Mouse (Mus musculus) midbrain, embryonic 11.5 days (tissue): Measurements from ENCODE around the gene Mcat. TPM values are rescaled to one million over a fixed set of nuclear protein-coding genes. Genes with fewer than 3 reads are reported as not detected.

Experiments
- ATAC-seq: fragments of 200-750 bp; cut with Nextera tagmentation; 2 replicates; pipeline ENCODE4 v1.8.0; 2017; ENCODE audit warnings: moderate TSS enrichment, moderate library complexity; ENCODE audit not compliant: low FRiP score
- DNase-seq: peaks from one replicate; pipeline ENCODE4 v3.0.0; 2015; ENCODE audit warnings: low spot score; ENCODE audit errors: missing footprints
- H3K27ac ChIP-seq: fragments of 300-500 bp; sonication (generic); 2 replicates; pipeline ENCODE4 v1.5.1; 2014; ENCODE audit warnings: low read depth, low read length
- H3K27me3 ChIP-seq: fragments of 300-500 bp; sonication (generic); 2 replicates; pipeline ENCODE4 v1.6.1; 2014; ENCODE audit warnings: mild to moderate bottlenecking, low read length, moderate library complexity, mixed read lengths; ENCODE audit not compliant: control insufficient read depth, insufficient read depth
- H3K36me3 ChIP-seq: fragments of 300-500 bp; sonication (generic); 2 replicates; pipeline ENCODE4 v1.6.1; 2014; ENCODE audit warnings: mild to moderate bottlenecking, low read length, moderate library complexity, mixed read lengths; ENCODE audit not compliant: control insufficient read depth, insufficient read depth
- H3K4me1 ChIP-seq: fragments of 300-500 bp; sonication (generic); 2 replicates; pipeline ENCODE4 v1.6.1; 2014; ENCODE audit warnings: low read length; ENCODE audit not compliant: control insufficient read depth, insufficient read depth
- H3K4me2 ChIP-seq: fragments of 300-500 bp; sonication (generic); 2 replicates; pipeline ENCODE4 v1.6.1; 2014; ENCODE audit warnings: mild to moderate bottlenecking, moderate library complexity
- H3K4me3 ChIP-seq: fragments of 300-500 bp; sonication (generic); 2 replicates; pipeline ENCODE4 v1.5.1; 2014; ENCODE audit warnings: low read depth, low read length
- H3K9ac ChIP-seq: fragments of 300-500 bp; sonication (generic); 2 replicates; pipeline ENCODE4 v1.6.1; 2014; ENCODE audit warnings: low read length
- H3K9me3 ChIP-seq: fragments of 300-500 bp; sonication (generic); 2 replicates; pipeline ENCODE4 v1.6.1; 2016; ENCODE audit warnings: low read length; ENCODE audit not compliant: control insufficient read depth
- WGBS: fragments of 180-500 bp; shearing (Covaris S2); extraction: QIAGEN DNeasy Blood & Tissue Kit; methylation state at CpG from one replicate; pipeline ENCODE4 v1.1.7; 2014; 5-methylcytosine and 5-hydroxymethylcytosine counted together
- polyA plus RNA-seq: library from polyadenylated mRNA; unstranded; fragments of >200 nt; fragmentation: Nextera tagmentation; extraction: Ambion mirVana; gene quantifications from 2 replicates; pipeline ENCODE4 v1.2.1, GENCODE M21; 2014

The Mcat gene
- polyA plus RNA-seq, 1 experiment from 2014 or later, result 36.6 TPM

DNA sequence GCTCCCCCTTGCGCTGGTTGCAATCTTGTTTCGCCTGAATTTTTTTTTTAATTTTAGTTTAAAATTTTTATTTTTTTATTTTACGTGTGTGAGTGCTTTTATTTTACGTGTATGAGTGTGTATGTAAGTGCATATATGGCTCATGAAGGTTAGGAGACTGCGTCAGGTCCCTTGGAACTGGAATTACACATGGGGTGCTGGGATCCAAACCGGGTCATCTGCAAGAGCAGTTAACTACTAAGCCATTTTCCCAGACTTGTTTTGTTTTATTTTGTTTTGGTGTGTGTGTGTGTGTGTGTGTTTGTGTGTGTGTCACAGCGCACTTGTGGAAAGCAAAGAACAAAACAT lies 31.8 kb upstream of the Mcat start:
- ATAC-seq, result peak; percentile 31; the same call in 1 of the 2 replicates
- H3K4me1 ChIP-seq, result peaks cover 14% of the 10 kb centered on the region
- DNase-seq, result no peak
- no peak overlapping the region for H3K27ac ChIP-seq
- peak overlapping the region; percentile 74 for H3K4me3 ChIP-seq
- peak overlapping the region; percentile 20; the same call in 1 of the 2 replicates for H3K9ac ChIP-seq
- 40% methylated on average over 7 of the region's 7 CpGs for WGBS
- no peaks in the 10 kb centered on the region for H3K9me3 ChIP-seq
- H3K27me3 ChIP-seq, result no peaks in the 10 kb centered on the region
- peak overlapping the region; percentile 85 for H3K4me2 ChIP-seq
- no peaks in the 10 kb centered on the region for H3K36me3 ChIP-seq

DNA sequence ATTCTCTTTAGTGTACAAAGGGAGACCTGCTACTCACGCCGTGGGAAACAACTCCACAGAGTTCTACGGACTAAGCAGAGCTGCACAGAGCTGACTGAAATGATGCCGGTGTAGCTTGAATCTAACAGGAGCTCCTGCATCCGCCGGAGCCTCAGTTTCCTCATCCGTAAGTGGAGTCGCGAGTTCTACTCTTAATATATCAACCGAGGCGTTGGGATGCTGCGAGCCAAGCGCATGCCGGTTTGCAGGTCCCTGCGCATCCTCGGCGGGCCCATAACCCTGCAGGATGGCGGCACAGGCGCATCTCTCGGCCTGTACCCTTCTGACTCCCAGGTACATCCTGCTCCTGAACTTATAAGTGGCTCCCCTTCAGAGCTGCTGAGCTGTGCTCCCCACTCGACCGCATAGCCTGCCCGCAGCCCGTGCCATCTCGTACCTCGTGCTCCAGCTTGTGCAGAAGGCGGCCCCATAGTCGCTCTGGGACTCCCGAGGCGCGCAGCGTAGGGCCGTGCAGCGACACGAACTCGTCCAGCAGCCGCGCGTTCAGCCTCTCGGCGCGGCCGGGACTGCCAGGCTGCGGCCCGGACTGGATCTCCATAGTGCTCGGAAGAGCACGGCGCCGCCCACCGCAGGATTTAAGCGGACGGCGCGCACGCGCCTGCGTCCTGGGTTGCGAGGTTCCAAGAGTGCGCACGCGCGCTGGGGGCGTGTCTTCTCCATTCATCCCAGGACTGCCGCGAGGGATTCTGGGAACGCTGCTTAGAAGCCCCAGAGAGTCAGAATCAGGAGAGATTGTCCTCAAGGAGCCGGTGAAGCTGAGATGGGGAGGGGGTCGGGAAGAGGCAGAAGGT lies 31.2 kb upstream of the Mcat start, which contains the start of gene Ttll12:
Gene Ttll12 (minus strand): TSS at position 645 of the 851 bp plus-strand sequence.
- Histone ChIP-seq H3K27ac (no peak within 1 kb of the TSS), H3K4me3 (peak within 1 kb of the TSS; percentile 74), H3K4me2 (peak within 1 kb of the TSS; percentile 85), H3K27me3 (no peaks in the 10 kb centered on the region), H3K9me3 (no peaks in the 10 kb centered on the region), H3K9ac (peak within 1 kb of the TSS; percentile 79), H3K36me3 (no peaks in the 10 kb centered on the region), H3K4me1 (peaks cover 14% of the 10 kb centered on the region)
- ATAC-seq (peak; percentile 95), DNase-seq (peak; percentile 100)
- WGBS, result under 1% methylated on average over 68 of the region's 68 CpGs

DNA sequence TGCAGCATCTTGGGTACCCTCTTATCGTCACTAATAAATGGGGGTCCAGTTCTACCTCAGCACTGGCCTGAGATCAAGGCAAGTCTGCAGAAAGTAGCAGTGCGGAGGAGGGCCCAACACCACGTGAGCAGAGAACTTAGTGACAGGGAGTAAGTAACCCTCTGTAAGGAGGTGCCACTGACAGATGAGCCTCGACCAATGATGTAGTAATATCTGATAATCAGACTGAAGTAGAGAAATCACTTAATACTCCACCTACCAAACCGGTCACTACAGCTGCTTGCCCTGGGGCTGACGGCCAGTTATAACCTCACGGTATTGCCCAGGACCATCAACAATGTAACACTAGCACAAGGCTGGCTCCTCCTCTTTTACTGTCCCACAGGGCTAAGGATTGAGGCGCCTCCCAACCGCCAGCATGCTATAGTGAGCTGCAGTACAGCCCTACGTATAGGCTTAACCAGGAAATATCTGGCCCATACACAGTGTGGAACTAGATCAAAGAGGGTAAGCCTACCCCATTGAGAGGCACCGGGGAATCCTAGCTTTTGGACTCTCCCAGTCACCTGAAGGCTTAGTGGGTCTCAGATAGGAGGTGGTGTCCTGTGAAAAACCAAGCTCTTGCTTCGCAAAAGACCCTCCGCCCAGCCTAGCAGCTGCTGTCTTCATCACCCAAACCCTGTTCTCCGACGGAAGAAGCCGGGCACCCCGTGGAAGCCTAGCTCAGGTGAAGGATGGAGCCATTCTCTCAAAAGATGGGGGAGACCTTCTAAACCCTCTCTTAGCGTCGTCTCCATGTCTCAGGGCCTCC lies 30.3 kb upstream of the Mcat start:
- DNase-seq, result peak; percentile 91
- 13% methylated on average over 19 of the region's 19 CpGs for WGBS

DNA sequence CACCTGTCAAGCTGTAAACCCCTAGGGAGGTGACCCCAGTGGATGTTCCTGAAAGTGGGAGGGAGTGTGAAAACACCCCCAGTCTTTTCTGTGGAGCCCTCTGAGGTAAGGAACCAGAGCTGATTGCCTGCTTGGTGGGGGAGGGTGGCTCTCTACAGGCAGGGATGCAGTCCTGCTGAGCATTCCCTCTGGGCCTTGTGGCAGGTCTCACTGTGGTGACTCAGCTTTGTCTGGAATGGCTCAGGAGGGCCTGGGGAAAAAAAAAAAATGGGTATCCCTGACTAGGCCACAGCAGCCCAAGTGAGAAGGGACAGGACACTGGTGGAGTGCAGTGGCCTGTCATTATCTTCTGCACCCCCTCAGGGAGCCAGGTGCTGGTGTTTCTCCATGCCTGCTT lies 29.6 kb upstream of the Mcat start:
- peaks cover 14% of the 10 kb centered on the region for H3K4me1 ChIP-seq
- ATAC-seq (no peak), DNase-seq (no peak)
- H3K27ac ChIP-seq, result no peak overlapping the region
- peak overlapping the region; percentile 85 for H3K4me2 ChIP-seq
- H3K4me3 ChIP-seq, result no peak overlapping the region
- peak overlapping the region; percentile 79; the same call in 1 of the 2 replicates for H3K9ac ChIP-seq
- no peaks in the 10 kb centered on the region for H3K36me3 ChIP-seq
- no peaks in the 10 kb centered on the region for H3K9me3 ChIP-seq
- no peaks in the 10 kb centered on the region for H3K27me3 ChIP-seq

More for the DNA sequence above, 30.3 kb upstream of the Mcat start:
- Histone ChIP-seq H3K4me2 (peak overlapping the region; percentile 85), H3K27ac (no peak overlapping the region), H3K4me1 (peaks cover 14% of the 10 kb centered on the region), H3K9ac (peak overlapping the region; percentile 79), H3K4me3 (peak overlapping the region; percentile 74), H3K36me3 (no peaks in the 10 kb centered on the region), H3K27me3 (no peaks in the 10 kb centered on the region), H3K9me3 (no peaks in the 10 kb centered on the region)
- ATAC-seq, result peak; percentile 64

DNA sequence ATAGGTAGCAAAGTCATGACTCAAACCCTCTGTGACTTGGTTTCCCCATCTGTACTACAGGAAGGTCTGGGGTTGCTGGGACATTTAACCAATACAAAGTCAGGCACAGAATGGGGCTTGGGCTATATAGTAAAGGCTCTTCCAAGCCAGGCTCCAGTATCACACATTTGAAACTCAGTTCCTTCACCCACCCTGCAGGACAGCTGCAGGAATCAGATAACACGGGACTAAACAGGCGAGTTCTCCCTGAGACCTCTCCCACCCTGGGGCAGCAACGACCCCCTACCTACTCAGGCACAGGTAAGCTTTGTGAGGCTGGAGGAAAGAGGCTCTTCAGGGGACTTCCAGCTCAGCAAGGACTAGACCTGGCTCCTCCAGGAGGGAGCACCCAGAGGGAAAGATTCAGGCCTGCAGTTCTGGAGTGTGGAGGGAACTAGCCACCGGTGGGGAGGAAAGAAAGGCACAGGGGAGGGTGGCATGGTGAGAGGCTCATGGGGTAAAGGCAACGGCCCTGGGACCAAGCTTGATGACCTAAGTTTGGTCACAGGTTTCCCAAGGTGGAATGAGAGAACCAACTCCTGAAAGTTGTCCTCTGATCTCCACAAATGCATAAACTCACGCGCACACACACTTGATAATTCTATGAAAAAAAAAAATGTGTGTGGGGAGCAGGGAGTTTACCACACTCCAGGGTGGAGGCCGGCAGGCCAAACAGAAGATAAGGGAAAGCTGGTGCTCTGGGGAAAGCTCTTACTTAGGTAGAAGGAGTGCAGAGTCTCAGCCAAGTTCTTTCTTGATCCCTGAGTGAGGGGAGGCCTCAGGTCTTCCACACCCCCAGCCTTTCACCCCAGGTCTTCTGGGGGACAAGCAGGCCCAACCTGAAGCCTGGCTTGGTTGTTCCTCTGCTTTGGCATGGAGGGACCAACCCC lies 28.9 kb upstream of the Mcat start:
- Histone ChIP-seq H3K9ac (0 out of 2 replicates have a peak overlapping the region, but pooled peaks have one; percentile 14), H3K27ac (no peak overlapping the region), H3K36me3 (no peaks in the 10 kb centered on the region; the same call in 1 of the 2 replicates), H3K27me3 (no peaks in the 10 kb centered on the region), H3K4me3 (no peak overlapping the region), H3K4me1 (peaks cover 14% of the 10 kb centered on the region), H3K4me2 (peak overlapping the region; percentile 85; the same call in 1 of the 2 replicates), H3K9me3 (no peaks in the 10 kb centered on the region)
- 83% methylated on average over 8 of the region's 8 CpGs for WGBS
- DNase-seq (no peak), ATAC-seq (no peak)

DNA sequence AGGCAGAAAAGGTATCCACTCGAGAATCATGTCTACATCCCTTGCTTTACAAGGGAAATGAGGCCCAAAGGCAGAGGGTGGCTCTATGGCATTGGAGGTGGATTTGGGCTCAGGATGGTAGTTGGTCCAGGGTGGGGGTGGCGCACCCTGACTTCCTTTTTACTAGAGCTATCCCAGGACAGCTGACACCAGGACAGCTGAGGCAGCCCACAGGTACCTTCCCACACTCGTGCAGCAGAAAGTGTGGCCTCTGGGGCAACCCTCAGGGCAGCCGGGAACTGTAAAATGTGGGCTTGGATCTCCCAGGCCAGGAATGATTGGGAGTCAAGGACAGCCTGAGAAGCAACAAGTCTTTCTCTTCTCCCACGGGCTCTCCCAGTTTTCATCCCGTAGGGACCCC lies 28.2 kb upstream of the Mcat start:
- H3K4me1 ChIP-seq, result peaks cover 14% of the 10 kb centered on the region
- no peaks in the 10 kb centered on the region; the same call in 1 of the 2 replicates for H3K9me3 ChIP-seq
- no peak overlapping the region for H3K4me3 ChIP-seq
- ATAC-seq (no peak), DNase-seq (no peak)
- H3K27me3 ChIP-seq, result no peaks in the 10 kb centered on the region
- no peak overlapping the region for H3K9ac ChIP-seq
- no peak overlapping the region for H3K27ac ChIP-seq
- H3K4me2 ChIP-seq, result no peak overlapping the region
- H3K36me3 ChIP-seq, result peaks cover 5% of the 10 kb centered on the region
- 93% methylated on average over 6 of the region's 6 CpGs for WGBS

DNA sequence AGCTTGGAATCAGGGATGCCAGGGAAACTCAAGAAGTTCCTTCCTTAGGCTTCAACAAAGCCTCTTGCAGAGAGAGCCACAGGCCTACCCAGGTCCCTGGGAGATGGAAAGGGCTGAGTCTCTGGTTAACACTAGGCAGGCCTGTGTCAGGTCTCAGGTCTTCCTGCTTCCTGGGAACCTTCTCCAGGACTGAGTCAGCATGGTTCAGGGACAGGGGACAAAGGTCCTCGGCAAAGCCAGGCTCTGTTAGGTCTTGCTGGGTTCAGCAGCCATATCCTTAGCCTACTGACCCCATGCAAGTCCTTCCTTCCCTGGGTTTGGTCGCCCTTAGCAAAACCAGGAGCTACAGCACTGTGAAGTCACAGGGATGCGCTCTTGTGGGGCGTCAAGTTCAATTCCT lies 27.3 kb upstream of the Mcat start:
- no peak overlapping the region for H3K4me3 ChIP-seq
- no peak overlapping the region for H3K27ac ChIP-seq
- H3K4me2 ChIP-seq, result no peak overlapping the region
- H3K9me3 ChIP-seq, result no peaks in the 10 kb centered on the region; the same call in 1 of the 2 replicates
- 91% methylated on average over 4 of the region's 4 CpGs for WGBS
- H3K27me3 ChIP-seq, result no peaks in the 10 kb centered on the region
- DNase-seq, result no peak
- H3K9ac ChIP-seq, result no peak overlapping the region
- ATAC-seq, result no peak
- H3K4me1 ChIP-seq, result peaks cover 14% of the 10 kb centered on the region
- peaks cover 14% of the 10 kb centered on the region for H3K36me3 ChIP-seq

DNA sequence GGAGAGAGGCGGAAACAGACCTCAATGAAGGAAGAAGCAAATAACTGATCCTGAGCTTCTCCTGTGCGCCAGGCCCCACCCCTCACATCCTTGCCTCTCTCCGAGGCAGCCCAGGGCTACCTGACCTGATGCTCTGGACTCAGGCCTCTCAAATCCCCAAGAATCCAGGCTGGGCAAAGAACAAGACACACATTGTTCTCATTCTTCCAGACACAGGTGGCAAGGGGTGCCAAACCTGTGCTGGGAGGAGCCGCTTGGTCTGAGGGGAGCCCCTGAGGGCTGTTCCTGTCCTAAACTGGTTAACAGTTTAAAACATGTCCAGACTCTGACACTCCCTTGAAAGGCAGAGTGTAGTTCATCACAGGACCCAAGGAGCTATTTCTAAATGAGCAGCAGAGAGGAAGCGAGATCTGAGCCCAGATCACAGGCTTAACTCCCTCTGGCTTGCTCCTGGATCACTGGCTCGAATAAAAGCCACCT lies 21.2 kb upstream of the Mcat start:
- no peak overlapping the region for H3K4me2 ChIP-seq
- H3K4me3 ChIP-seq, result no peak overlapping the region
- no peak overlapping the region for H3K9ac ChIP-seq
- WGBS, result 94% methylated on average over 6 of the region's 6 CpGs
- peaks cover 44% of the 10 kb centered on the region for H3K36me3 ChIP-seq
- no peak for ATAC-seq
- H3K4me1 ChIP-seq, result no peaks in the 10 kb centered on the region
- H3K27ac ChIP-seq, result no peak overlapping the region
- DNase-seq, result no peak
- no peaks in the 10 kb centered on the region for H3K27me3 ChIP-seq
- no peaks in the 10 kb centered on the region; the same call in 1 of the 2 replicates for H3K9me3 ChIP-seq
